In the genomic region with DNA sequence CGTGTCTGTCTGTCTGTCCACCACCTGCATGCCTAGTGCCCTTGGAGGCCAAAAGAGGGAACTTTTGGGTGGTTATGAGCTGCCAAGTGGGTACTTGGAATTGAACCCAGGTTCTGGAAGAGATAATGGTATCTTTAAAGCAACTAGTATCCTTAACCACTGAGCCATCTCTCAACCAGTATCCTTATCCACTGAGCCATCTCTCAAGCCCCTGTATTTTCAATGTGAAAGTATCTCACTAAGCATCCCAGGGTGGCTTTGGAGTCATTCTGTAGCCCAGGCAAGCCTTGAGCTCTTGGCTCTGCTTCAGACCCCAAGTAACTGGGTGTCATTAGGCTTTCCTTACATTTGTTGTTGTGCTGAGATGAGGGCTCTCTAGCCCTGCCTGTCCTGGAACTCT, we compare ENCODE assay signal across 21 mouse cellular contexts. TPM values are rescaled to one million over a fixed set of nuclear protein-coding genes. Genes with fewer than 3 reads are reported as not detected.
A peak's percentile ranks its signal among the peaks of the same experiment; 100 is the strongest.
DNase-seq lines count a peak whose midpoint lies in the region; ATAC-seq lines count a peak whose summit lies in the region.
"Had no signal": no experiment of that assay in that cellular context is flagged by ENCODE, and none has a peak within 500 bp of the region (broad histone marks: within the 10 kb centered on the region; RNA-seq: fewer than 3 reads in every experiment).

No protein-coding gene starts in this region.

- H3K36me3 ChIP-seq in forebrain, embryonic 12.5 days (replicated peaks) = no peaks in the 10 kb centered on the region
- no peaks in the 10 kb centered on the region for H3K36me3 ChIP-seq in forebrain, embryonic 16.5 days (ENCODE audit: control insufficient read depth, insufficient read depth)
- H3K36me3 ChIP-seq: embryonic facial prominence, embryonic 10.5 days; embryonic facial prominence, embryonic 12.5 days had no signal

- H3K4me1 ChIP-seq in forebrain, embryonic 12.5 days = peaks cover 39% of the 10 kb centered on the region
- peaks cover 9% of the 10 kb centered on the region for H3K4me1 ChIP-seq in forebrain, embryonic 16.5 days (replicated peaks; ENCODE audit: control insufficient read depth, insufficient read depth, low read length)

- 93% methylated on average over 1 of the region's 1 CpGs for WGBS in forebrain, embryonic 12.5 days
- 88% methylated on average over 1 of the region's 1 CpGs for WGBS in forebrain, embryonic 16.5 days

- H3K9ac ChIP-seq in forebrain, embryonic 12.5 days = peak overlapping the region; percentile 17; the same call in 1 of the 2 replicates
- no peak overlapping the region for H3K9ac ChIP-seq in forebrain, embryonic 16.5 days (replicated peaks; ENCODE audit: low read depth, low read length)
- H3K9ac ChIP-seq: embryonic facial prominence, embryonic 12.5 days had no signal

- intact Hi-C loops in heart, postnatal 10 days (cut with DNase I) = loop anchor here (1.0 to 5.0 kb wide), 4 partner anchors 26 to 168 kb away; partner anchors contain the start of gene Cox5a

- peaks cover 18% of the 10 kb centered on the region for H3K27me3 ChIP-seq in forebrain, embryonic 12.5 days
- H3K27me3 ChIP-seq in forebrain, embryonic 16.5 days (replicated peaks; ENCODE audit: control insufficient read depth, insufficient read depth, low read length) = no peaks in the 10 kb centered on the region

- H3K27ac ChIP-seq in forebrain, embryonic 12.5 days = no peak overlapping the region
- H3K27ac ChIP-seq in forebrain, embryonic 16.5 days (ENCODE audit: low read length) = no peak overlapping the region
- H3K27ac ChIP-seq: embryonic facial prominence, embryonic 10.5 days; embryonic facial prominence, embryonic 12.5 days had no signal

- ATAC-seq in forebrain, embryonic 12.5 days (ENCODE audit: low FRiP score) = no peak
- ATAC-seq in forebrain, embryonic 16.5 days = no peak

- peak; percentile 76 for DNase-seq in heart, adult 11 months
- DNase-seq in heart, postnatal 10 days = no peak
- peak; percentile 20 for DNase-seq in naive thymus-derived CD4-positive, alpha-beta T cell, adult 2 months (ENCODE audit: low read depth)
- no peak for DNase-seq in cerebellum, adult 11 months

- no peaks in the 10 kb centered on the region for H3K9me3 ChIP-seq in forebrain, embryonic 12.5 days
- H3K9me3 ChIP-seq in forebrain, embryonic 16.5 days (ENCODE audit: control insufficient read depth, low read length) = no peaks in the 10 kb centered on the region
- H3K9me3 ChIP-seq: embryonic facial prominence, embryonic 10.5 days; embryonic facial prominence, embryonic 12.5 days had no signal

- no peak overlapping the region for H3K4me2 ChIP-seq in forebrain, embryonic 12.5 days
- H3K4me2 ChIP-seq in forebrain, embryonic 16.5 days (ENCODE audit: low read length) = no peak overlapping the region
- H3K4me2 ChIP-seq: embryonic facial prominence, embryonic 12.5 days had no signal

- no peak overlapping the region for H3K4me3 ChIP-seq in forebrain, embryonic 12.5 days (replicated peaks)
- no peak overlapping the region for H3K4me3 ChIP-seq in forebrain, embryonic 16.5 days (replicated peaks; ENCODE audit: low read length)
- H3K4me3 ChIP-seq: embryonic facial prominence, embryonic 10.5 days; embryonic facial prominence, embryonic 12.5 days had no signal

RNA-seq across cellular contexts. Expression of gene Csk, which starts 1.5 kb away (rescaled TPM):
- 28.6 and 29.8 TPM in 2 replicates for polyA plus RNA-seq in forebrain, embryonic 12.5 days (2016; fragmentation: Nextera tagmentation; extraction: Ambion mirVana)
- 38.5 and 39.6 TPM in 2 replicates for polyA plus RNA-seq in forebrain, embryonic 16.5 days (2015; fragmentation: Nextera tagmentation; extraction: Ambion mirVana)
- 10 to 100 TPM; 35.9 to 44.5 TPM for total RNA-seq in heart, postnatal 10 days (2021)

RNA-seq across cellular contexts. Expression of gene Cyp1a2, which starts 28.5 kb away (rescaled TPM):
- polyA plus RNA-seq in forebrain, embryonic 12.5 days (2016; fragmentation: Nextera tagmentation; extraction: Ambion mirVana) = not detected in 2 replicates
- not detected in 2 replicates for polyA plus RNA-seq in forebrain, embryonic 16.5 days (2015; fragmentation: Nextera tagmentation; extraction: Ambion mirVana)
- not detected for total RNA-seq in heart, postnatal 10 days (2021)
- total RNA-seq: adrenal gland, postnatal 25 days; forebrain, postnatal 0 days; MEL had no signal
- polyA plus RNA-seq: brain, embryonic 14.5 days; C2C12; cerebellum, adult 2 months; cortical plate, adult 2 months; embryonic facial prominence, embryonic 10.5 days; embryonic facial prominence, embryonic 12.5 days; embryonic facial prominence, embryonic 14.5 days; forebrain, embryonic 11.5 days; forebrain, postnatal 0 days had no signal

RNA-seq across cellular contexts. Expression of gene Cyp1a1, which starts 32.8 kb away (rescaled TPM):
- not detected in 2 replicates for polyA plus RNA-seq in forebrain, embryonic 12.5 days (2016; fragmentation: Nextera tagmentation; extraction: Ambion mirVana)
- polyA plus RNA-seq in forebrain, embryonic 16.5 days (2015; fragmentation: Nextera tagmentation; extraction: Ambion mirVana) = 0.12 and 0.18 TPM in 2 replicates
- not detected for total RNA-seq in heart, postnatal 10 days (2021)
- polyA plus RNA-seq: embryonic facial prominence, embryonic 12.5 days; forebrain, embryonic 11.5 days had no signal

RNA-seq across cellular contexts. Expression of gene Lman1l, which starts 34.4 kb away (rescaled TPM):
- not detected in 2 replicates for polyA plus RNA-seq in forebrain, embryonic 12.5 days (2016; fragmentation: Nextera tagmentation; extraction: Ambion mirVana)
- polyA plus RNA-seq in forebrain, embryonic 16.5 days (2015; fragmentation: Nextera tagmentation; extraction: Ambion mirVana) = not detected in 2 replicates
- not detected for total RNA-seq in heart, postnatal 10 days (2021)
- total RNA-seq: adrenal gland, adult 2 months; adrenal gland, postnatal 10 days; adrenal gland, postnatal 25 days; adrenal gland, postnatal 4 days; forebrain, postnatal 0 days had no signal
- polyA plus RNA-seq: adrenal gland, adult 2 months; cerebellum, adult 2 months; cortical plate, adult 2 months; embryonic facial prominence, embryonic 10.5 days; embryonic facial prominence, embryonic 12.5 days; embryonic facial prominence, embryonic 14.5 days; forebrain, embryonic 11.5 days; forebrain, postnatal 0 days had no signal

RNA-seq across cellular contexts. Expression of gene Cplx3, which starts 48.9 kb away (rescaled TPM):
- polyA plus RNA-seq in forebrain, embryonic 12.5 days (2016; fragmentation: Nextera tagmentation; extraction: Ambion mirVana) = 0.65 TPM in 1 of 2 replicates, not detected in the other
- polyA plus RNA-seq in forebrain, embryonic 16.5 days (2015; fragmentation: Nextera tagmentation; extraction: Ambion mirVana) = 0.09 TPM in 1 of 2 replicates, not detected in the other
- total RNA-seq in heart, postnatal 10 days (2021) = not detected
- total RNA-seq: adrenal gland, adult 2 months; adrenal gland, postnatal 10 days; adrenal gland, postnatal 25 days; adrenal gland, postnatal 4 days; ES-E14; MEL had no signal
- polyA plus RNA-seq: adrenal gland, adult 2 months; embryonic facial prominence, embryonic 14.5 days; forebrain, embryonic 11.5 days had no signal

Comparison
In these comparisons a context has a peak if more than half of its experiments do, and no peak if none do; other contexts are left out.
1. DNase-seq: peak in heart, adult 11 months (single experiment) and naive thymus-derived CD4-positive, alpha-beta T cell, adult 2 months (single experiment); none in heart, postnatal 10 days (0 of 2) and cerebellum, adult 11 months (single experiment).